Mouse (Mus musculus) c-Kit-positive CD71-positive TER-119-positive erythroid progenitor cells, embryonic 14.5 days (primary cell): Measurements from ENCODE around the gene Zdhhc5.
"Not testable (repeated sequence)": the region's sequence is repeated elsewhere in the genome, so short reads cannot be mapped to it uniquely, and the experiment has no call there.

Experiments
- DNase-seq: peaks from one replicate; pipeline ENCODE4 v3.0.0-alpha.2; 2013; ENCODE audit warnings: low spot score

The Zdhhc5 gene

DNA sequence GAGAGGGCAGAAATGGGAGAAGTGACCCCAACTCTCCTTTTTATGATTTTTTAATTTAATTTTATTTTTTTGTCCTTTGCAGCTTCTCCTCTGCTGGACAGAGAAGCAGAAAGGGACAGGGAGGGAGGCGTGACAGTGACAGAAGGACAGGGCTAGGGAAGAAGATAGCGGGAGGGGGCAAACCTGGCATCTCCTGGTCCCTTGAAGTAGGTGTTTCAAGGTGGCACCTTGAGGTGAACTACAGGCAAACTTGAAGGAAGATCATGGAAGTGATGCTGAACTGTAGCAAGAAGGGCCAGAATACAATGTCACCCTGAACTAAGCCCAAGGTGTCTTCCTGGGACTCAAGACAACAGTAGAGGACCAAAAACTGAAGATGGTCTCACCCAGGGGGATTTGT lies 19.9 kb upstream of the Zdhhc5 start:
- no peak for DNase-seq

DNA sequence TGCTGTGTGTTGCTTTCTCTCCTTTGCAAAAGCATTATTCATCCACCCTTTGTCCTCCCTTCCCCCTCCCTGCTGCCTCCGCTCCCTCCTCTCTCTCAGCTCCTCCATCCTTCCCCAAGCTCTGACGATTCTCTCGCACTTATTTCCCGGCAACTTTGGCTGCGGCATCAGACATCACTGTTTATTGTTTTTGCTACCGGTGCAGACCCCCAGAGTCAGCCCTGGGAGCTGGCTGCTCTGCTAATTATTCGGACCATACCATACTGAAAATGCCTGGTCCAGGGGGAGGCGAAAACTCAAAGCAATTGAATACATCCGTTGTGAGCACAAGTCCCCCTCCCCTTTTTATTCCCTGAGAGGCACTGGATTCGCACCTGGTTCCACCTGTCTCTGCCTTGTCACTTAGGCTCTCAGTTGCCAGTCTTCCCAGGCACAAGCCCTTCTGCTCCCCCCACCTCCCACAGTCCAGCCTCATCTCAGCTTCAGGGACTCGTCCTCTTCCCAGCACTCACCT lies 19.4 kb upstream of the Zdhhc5 start:
- DNase-seq, result no peak

DNA sequence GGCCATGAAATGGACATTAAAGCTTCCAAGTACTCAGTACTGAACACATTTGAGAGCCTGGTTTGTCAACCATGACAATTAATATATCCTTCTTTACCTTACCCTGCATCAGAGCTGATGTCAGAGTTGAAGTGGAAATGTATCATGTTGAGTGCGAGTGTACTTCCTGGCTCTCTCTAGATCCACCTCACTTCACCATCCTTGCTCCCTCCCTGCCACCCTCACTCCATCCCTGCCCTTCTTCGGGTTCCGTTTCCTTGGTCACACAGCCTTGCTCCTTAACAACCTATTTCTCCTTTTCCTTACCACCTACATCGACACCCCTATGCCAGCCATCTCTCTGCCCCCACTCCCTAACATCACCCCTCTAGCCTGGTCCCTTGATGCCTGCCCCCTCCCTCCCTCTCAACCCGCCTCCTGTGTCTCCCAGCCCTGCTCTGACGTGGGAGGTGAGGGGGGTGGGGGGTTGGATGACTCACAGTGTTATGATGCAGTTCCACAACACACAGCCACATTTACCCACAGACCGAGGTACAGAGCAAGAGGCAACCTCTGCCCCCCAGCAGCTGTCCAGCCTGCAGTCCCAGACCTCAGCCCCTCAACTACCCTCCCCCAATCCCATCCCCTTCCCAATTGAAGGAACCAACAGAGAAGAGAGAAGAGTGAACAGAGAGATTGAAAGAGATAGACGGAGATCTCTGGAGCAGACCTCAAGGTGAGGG lies 18.8 kb upstream of the Zdhhc5 start, which contains the start of gene Ypel4:
Gene Ypel4 (plus strand): TSS at position 480 of the 722 bp plus-strand sequence.
- DNase-seq, result no peak

- no peak for DNase-seq
Measured at GRCm38 (mm10) chr2:84732394-84732793, 17.4 kb upstream of the Zdhhc5 start.

- DNase-seq, result no peak
Measured at GRCm38 (mm10) chr2:84731206-84731605, 16.2 kb upstream of the Zdhhc5 start.

DNA sequence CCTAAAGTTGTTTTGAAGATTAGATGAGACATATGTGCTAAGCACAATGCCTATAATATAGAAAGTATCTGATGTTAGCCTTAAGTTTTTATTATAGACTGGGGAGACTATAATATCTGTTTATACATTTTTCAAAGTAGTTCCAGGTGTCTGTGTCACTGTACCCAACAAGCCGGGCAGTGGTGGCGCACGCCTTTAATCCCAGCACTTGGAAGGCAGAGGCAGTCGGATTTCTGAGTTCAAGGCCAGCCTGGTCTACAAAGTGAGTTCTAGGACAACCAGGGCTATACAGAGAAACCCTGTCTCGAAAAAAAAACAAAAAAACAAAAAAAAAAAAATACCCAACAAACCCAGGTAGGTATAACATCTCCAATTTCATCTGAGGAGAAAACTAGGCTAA lies 13.2 kb upstream of the Zdhhc5 start:
- DNase-seq, result not testable (repeated sequence)

- DNase-seq, result peak; percentile 98
Measured at GRCm38 (mm10) chr2:84727172-84727858, 12.3 kb upstream of the Zdhhc5 start, which contains the start of gene Clp1. TSS of gene Clp1 (minus strand) at chr2:84727350.

- DNase-seq, result no peak
Measured at GRCm38 (mm10) chr2:84726716-84727115, 11.7 kb upstream of the Zdhhc5 start.

GRCm38 (mm10) chr2:84725770-84726169 lies 10.8 kb upstream of the Zdhhc5 start:
- no peak for DNase-seq

DNA sequence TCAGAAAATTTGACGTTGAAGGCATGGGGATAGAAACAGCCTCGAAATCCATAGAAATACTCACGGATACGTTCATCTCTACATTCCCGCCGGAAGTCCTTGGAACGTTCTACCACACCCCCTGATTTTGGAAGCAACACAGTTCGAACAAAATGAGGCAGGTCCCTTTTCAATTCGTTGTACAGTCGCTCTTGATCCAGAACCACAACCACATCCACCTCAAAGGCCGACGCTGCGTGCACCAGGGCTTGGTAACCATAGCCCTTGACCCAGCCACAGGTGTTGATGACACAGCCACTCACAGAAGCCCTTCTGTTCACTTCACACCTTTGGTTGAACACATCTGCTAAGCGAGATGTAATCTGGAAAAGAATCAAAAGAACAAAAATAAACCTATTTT lies 8.9 kb upstream of the Zdhhc5 start:
- DNase-seq, result no peak

DNA sequence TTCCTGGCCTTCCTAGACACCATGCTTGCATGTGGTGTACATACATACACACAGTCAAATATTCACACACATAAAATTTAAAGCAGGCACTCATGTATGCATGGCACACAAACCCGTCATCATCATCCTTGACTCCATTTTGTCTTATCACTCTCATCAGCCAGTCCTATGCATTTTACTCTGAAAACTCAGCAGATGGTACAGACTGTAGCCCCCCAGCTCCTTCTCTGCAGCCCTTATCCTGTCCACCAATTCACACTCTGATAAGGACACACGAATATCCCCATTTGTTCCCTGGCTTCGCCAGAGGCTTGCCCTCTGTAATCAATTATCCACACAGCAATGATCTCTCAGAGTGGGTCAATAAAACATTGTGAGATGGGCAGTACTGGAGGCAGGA lies 6.2 kb upstream of the Zdhhc5 start:
- no peak for DNase-seq

DNA sequence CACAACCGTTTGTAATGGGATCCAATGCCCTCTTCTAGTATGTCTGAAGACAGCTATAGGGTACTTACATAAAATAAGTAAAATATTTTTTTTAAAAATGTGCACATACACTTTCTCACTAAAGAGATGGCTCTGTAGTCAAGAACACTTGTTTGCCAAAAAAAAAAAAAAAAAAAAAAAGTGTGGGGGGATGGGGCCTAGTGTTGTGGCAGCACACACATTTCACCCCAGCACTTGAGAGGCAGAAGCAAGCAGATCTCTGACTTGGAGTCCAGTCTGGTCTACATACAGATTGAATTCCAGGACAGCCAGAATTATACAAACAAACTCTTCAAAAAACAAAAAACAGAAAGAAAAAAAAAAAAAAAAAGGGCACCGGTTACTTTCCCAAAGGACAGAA lies 5.7 kb upstream of the Zdhhc5 start:
- no peak for DNase-seq

- DNase-seq, result no peak
Measured at GRCm38 (mm10) chr2:84717357-84717756, 2.4 kb upstream of the Zdhhc5 start.

- no peak for DNase-seq
Measured at GRCm38 (mm10) chr2:84716423-84717355, 1.7 kb upstream of the Zdhhc5 start.

DNA sequence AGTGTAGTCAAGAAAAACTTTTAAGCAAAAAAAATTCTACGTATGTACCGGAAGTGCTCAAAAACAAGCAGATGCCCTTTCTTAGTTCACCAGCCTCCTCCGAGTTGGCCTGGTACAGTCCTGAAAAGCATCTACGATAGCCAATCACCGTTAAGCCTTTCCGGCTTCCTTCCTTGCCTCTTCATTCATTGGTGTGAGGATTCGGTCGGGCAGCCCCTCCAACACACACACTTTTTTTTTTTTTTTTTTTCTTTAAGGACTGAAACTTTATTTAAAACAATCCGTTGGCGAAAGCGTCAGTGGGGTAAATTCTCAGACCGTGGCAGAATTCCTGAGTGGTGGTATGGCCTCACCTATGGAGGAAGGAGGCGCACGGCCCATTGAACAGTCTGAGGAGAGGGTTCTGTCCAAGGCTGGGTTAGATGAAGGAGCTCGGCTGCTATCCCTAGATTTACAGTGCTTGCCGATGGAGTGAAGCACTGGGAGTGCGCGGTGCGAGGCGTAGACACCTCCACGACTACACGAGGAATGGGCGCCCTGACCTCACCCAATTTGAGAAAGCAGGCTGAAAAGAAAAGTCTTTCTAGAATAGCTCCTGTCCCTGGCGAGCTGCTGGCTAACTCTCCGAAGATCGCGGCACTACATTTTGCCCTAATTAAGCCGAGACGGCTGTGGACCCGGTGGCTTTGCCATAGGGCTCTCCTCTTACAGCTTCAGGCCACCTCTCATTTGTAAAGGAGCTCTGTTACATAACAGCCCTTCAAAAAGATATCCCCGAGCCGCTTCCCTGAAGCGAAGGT lies 782 bp upstream of the Zdhhc5 start:
- DNase-seq, result peak; percentile 94

DNA sequence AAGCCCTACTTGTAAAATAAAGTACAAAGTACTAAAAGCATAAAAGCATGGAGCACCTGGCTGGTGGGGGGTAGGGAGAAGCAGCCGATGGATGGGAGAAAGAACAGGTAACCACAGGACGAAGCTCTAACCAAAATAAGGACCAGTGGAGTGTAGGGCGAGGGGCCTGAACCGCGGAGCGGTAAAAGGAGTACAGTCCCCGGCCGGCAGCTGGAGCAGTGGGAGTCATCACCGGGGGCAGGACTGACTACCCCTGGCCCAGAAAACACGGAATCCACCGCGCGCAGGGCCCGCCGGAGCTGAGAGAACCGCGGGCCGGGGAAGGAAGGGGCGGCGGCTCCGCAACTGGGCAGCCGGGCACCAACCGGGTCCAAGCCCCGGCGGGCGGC lies 564 bp downstream of the Zdhhc5 start:
- no peak for DNase-seq

DNA sequence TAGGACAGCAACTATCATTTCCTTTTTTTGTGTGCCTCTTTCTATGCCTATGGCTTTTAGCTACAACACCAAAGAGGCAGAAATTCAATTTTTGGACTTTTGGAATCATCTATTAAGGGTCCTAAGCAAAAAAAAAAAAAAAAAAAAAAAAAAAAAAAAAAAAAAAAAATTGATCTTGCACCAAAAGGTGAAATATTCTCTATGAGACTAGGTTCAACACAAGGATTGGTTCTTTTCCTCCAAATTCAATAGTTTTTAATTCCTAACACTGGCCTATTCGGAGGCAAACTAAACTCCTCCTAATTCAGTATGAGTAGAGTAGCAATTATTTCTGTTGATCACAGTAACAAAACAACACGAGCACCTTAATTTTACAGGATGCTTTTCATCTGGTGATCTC lies 3.1 kb downstream of the Zdhhc5 start:
- no peak for DNase-seq

GRCm38 (mm10) chr2:84707523-84707922 lies 7.5 kb downstream of the Zdhhc5 start:
- no peak for DNase-seq

GRCm38 (mm10) chr2:84705295-84705694 lies 9.7 kb downstream of the Zdhhc5 start:
- DNase-seq, result no peak

- DNase-seq, result no peak
Measured at GRCm38 (mm10) chr2:84704329-84704728, 10.7 kb downstream of the Zdhhc5 start.

GRCm38 (mm10) chr2:84703497-84703896 lies 11.5 kb downstream of the Zdhhc5 start:
- no peak for DNase-seq
